Mouse (Mus musculus) megakaryocyte, adult 5-6 weeks (primary cell): ENCODE data around the gene Oosp1. TPM values are rescaled to one million over a fixed set of nuclear protein-coding genes. Genes with fewer than 3 reads are reported as not detected.

Experiments used
- ATAC-seq: 2 replicates; pipeline ENCODE4 v1.8.0; 2016; ENCODE audit warnings: mild to moderate bottlenecking, inconsistent platforms; ENCODE audit not compliant: poor library complexity, severe bottlenecking
- total RNA-seq, 2 experiments: library from RNA; stranded (forward) in 1 of 2; stranded (reverse) in 1 of 2; fragments of 153-499, 151-499 nt in 1 of 2; fragments of 221-1000, 200-1000 nt in 1 of 2; gene quantifications; 2 replicates each; pipeline versions ENCODE4 v1.2.3 to v1.2.4; 2015 to 2017

Oosp1 gene
- total RNA-seq (2015) (0.16 and 0.67 TPM in 2 replicates), total RNA-seq (2017) (1.1 TPM in 1 of 2 replicates, not detected in the other)

DNA sequence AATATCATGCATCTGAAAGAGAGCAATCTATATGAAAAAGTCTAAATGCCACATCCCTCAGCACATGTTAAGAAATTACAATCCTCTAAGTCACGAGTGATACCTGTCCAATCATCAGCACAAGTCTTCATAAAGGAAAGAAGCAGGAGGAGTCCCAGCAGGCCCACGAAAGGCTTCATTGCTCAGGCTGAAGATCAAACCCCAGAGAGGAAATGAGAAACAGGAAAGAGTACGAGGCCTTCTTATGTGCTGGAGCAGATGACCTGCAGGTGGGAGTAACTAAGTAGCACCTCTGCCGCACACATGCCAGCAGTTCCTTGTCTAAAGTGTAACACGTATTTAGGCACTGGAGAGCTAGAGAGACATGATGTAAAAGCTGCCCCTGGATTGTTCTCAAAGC is at the start of gene Oosp1:
Gene Oosp1 (minus strand): TSS at position 312 of the 400 bp plus-strand sequence.
- ATAC-seq, result no peak

DNA sequence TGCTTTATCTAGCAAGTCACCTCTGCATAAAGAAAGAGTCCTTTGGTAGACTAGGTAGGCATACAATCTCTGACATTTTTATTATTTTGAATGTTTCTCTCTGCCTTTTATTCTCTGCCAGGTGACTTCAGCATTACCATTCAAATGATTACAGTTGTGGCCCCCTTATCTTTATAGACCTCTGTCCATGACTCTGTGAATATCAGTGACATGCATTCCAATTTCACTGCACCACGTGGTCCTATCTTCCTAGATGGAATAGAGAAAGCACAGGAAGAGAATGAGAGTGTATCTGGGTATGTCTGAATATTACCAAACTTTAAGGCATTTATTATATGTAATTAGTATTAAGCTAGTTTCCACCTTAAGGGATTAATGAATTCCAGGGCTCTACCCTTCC is 45.5 kb upstream of the Oosp1 start:
- no peak for ATAC-seq

DNA sequence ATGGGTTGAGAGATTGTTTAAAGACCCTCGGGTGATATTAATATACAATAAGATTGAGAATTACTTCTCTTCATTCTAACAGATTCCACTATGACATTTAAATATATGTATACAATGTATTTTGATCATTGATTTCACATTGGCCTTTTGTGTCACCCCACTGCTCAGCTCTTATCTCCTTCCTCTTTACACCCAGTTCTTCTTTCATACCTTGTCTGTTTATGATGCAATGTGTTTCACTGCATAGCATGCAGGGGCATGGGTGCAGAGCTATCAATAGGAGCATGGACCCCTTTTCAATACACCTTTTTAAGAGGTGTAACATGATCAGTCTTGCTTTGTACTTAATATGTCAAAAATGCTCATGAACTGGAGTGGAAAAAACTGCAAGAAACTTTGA is 39.3 kb upstream of the Oosp1 start:
- 0 out of 2 replicates have a peak, but pooled peaks have one; percentile 30 for ATAC-seq

DNA sequence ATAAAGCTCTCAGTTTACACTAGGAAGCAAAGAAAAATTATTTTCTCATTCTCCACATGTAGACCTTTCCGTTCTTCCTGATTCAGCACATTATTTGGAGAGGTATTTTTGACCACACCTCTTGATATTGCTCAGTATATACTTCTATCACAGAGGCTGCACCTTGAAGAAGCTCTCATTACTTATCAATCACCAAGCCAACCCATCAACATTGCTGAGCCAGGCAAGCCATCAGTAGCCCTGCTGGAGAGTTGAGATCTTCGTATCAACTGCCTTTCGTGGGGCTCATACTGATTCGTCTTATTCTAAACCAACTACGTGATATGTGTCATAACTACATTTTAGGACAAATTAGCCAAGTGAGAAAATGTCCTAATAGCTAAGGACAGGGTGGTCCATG is 36.4 kb upstream of the Oosp1 start:
- ATAC-seq, result no peak

DNA sequence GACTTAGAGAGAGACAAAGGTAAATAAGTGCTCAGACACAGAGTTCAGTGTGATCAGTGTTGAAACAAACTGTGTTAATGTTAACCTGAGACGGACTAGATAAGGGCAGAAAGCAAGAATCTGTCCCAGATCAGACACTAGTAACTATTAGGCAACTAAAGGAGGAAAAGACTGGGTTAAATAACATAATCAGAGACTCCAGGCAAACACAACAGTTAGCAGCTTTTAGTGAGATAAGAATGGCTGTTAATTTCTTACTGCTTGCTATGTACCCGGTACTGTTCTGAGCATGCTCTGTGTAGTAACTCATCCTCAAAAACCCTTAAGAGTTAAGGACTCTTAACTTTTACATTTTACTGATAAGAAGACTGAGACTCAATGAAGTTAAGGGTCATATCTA is 35.0 kb upstream of the Oosp1 start:
- ATAC-seq, result no peak

DNA sequence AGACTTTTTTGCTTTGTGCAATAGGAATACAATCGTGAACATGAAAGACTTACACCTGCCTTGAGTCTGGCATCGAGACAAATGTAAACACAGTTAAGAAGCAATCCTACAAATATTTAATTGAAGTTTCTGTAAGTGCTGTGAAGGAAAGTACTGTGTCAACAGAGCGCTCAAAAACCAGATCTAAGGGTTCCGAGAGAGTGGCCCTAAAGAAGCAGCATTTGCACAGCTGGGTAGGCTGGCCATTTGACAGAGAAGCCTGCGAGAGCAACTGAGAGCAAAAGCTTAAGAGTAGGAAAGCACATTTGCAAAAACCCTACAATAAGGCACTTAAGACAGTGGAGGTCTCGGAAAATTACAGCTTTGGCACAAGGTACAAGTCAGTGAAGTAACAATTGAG is 33.3 kb upstream of the Oosp1 start:
- no peak for ATAC-seq

DNA sequence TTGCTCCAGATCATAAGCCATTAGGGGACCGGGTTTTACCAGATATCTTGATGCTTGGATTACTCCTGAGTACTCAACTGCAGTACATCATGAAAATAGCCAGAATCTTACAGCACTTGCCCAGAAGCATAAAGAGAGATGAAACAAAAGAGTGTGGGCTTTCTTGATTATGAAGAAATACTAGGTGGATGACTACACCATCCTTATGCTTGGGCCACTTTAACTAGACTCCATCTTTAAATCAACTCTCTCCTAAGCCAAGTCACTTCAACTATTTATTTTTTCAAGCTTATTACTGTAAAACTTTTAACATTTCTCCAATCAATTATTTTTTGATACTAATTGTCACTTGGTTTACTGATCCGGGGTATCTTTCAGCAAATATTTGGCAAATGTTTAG is 32.9 kb upstream of the Oosp1 start:
- no peak for ATAC-seq

DNA sequence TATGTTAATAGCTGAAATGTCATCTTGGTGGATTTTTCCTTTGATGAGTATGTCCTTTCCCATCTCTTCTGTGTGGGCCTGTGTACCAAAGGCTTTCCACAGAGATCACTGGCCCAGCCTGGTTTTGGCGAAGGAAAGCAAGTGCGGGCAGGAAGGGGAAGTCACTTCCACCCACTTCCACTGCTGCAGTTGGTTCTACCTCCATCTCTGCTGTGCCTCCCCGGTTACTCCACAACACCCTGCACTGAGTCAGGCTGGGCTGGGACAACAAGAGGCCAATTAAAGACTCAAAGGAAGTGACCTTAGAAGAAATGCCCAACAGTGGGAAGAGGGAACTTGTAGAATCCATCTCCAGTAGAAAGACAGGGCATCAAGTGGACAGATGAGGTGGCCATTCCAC is 29.1 kb upstream of the Oosp1 start:
- no peak for ATAC-seq

DNA sequence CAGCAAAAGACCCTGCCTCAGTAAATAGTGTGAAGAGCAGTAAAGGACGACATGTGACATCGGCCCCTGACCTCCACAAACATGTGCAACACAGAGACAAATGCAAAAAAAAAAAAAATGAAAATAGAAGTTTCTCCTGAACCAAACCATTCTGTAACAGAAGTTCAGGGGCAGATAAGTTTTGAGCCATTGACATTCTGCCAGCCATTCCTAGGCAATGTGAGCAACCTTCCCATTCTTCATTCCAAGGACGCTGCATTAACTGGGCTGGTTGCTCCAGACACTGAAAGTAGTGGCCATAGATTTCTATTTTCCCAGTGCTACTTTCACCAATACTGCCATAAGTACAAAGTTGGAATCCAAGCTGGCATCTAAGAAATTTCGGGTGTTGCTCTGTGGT is 21.5 kb upstream of the Oosp1 start:
- no peak for ATAC-seq

DNA sequence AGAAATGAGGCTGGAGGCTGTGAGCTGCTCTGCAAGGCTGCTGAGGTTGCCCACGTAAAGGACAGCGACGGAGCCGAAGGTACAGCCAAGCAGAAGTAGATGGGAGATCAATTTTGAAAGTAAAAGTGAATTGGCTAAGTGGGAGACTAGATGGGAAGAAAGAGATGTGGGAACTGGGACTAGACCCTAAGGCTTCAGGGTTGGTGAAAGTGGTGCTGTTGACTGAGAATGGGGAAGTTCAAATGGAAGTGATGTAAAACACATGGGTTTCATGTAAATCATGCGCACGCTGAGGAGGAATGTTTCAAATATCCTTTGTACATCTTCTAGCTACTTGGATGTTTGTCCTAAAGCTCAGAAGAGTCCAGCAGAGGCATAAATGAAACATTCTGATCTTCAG is 7.4 kb upstream of the Oosp1 start:
- ATAC-seq, result peak; percentile 84

DNA sequence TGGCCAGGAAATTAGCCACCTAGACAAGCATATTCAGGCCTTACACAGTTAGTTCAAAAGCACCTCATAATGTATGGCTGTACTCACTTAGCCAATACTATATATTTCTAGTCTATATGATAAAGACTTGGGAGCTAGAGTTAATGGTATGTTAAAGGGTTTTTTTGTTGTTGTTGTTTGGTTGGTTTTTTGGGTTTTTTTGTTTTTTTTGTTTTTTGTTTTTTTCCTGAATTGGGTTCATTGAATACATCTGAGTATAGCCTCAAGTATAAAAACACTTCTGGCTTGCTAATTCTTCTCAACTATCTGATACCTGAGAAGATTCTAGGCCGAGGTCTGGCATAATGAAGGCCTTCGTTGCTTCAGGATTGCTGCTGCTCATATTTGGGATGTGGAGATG is 5.8 kb upstream of the Oosp1 start, which contains the start of gene Oosp3:
Gene Oosp3 (plus strand): TSS at position 301 of the 400 bp plus-strand sequence.
- no peak for ATAC-seq

DNA sequence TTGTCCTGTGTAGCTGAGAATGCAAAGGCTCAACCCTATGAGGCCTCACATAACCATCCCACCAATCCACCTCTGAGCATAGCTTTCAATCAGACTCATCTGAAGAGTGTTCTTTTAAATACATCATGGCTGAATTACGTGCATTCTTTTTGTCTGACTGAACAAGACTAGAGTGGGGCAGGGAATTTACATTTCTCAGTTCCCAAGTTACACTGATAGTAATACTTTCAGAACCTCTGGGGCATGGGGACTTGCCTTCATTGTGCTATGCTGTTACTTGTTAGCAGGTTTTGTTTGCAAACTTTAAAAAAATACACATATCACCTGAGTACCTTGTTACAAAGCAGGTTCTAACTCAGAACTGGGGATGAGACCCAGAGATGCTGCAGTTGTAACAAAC is 504 bp upstream of the Oosp1 start:
- no peak for ATAC-seq

DNA sequence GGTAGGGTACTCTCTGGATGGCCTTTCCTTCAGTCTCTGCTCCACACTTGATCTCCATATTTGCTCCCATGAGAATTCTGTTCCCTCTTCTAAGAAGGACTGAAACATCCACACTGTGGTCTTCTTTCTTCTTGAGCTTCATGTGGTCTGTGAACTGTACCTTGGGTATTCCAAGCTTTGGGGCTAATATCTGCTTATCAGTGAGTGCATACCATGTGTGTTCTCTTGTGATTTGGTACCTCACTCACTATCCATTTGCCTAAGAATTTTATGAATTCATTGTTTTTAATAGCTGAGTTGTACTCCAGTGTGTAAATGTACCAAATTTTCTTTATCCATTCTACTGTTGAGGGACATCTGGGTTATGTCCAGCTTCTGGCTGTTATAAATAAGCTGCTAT is 29.4 kb downstream of the Oosp1 start:
- no peak for ATAC-seq

DNA sequence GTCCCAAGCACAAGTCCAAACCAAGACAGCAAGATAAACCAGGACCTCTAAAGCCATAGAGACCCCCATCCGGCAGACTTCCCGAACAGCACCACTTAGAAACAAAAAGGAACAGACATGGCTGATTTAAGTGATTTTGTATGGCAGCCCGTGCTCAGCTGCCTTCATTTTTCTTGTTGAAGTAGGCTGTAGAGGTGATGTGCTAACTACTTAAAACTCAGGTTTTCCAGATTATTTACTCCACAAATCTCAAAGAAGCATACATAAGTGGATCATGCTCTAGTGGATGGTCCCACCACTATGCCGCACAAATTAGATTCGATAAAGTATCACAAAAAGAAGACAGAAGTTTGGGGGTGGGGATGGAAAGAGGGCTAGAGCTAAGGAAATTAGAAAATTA is 30.5 kb downstream of the Oosp1 start, which contains the start of gene Oosp2:
Gene Oosp2 (minus strand): TSS at position 101 of the 400 bp plus-strand sequence.
- no peak for ATAC-seq

DNA sequence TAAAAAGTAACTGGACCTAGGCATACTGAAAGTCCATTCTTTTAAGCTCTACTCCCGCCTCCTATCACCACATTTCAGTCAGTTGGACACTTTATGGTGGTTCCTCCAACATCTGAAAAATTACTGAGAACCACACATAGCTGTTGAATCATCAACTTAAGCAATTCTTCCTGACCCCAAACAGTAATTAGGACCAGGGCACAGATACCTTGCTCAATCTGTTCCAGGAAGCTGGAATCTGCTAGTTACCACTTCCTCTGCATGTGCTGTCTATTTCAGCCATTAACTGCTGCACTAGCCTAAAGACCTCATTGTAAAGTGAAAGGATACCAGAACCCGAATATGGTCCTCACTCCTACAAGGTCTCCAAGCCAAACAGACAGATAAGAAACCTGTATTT is 31.8 kb downstream of the Oosp1 start:
- ATAC-seq, result peak; percentile 69

DNA sequence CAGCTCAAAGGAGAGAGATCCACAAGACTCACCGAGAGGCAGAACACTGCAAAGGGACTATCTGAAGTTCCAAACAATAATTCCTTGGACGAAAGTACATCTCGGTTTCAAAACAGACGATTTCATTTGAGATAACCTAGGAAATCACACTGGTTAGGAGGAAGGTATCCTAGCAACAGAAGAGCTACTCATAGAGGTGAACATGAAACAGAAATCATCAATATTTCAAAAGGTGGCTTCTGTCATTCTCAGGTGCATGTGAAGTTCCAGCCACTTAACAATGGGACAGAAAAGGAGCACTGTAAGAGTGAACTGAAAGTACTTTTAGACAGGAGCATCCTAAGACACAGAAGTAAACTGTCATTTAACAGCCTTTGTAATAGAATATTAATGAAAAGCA is 41.4 kb downstream of the Oosp1 start:
- no peak for ATAC-seq

DNA sequence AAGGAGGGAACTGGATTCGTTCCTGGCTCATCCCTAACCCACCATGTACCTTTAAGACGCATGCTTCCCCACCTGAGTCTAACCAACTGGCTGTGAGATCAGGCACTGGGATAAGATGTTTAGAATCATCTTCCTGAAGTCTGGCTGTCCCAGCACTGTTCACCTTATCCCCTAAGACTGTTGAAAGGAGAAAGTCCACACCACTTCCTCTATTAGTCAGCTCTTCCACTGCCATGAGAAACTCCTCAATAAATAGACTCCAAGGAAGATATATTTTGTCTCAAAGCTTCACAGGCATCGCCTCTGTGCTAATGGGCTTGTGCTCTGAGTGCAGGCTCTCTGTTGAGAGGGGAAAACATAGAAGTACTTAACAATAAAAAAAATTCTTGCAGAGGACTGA is 44.8 kb downstream of the Oosp1 start:
- no peak for ATAC-seq

DNA sequence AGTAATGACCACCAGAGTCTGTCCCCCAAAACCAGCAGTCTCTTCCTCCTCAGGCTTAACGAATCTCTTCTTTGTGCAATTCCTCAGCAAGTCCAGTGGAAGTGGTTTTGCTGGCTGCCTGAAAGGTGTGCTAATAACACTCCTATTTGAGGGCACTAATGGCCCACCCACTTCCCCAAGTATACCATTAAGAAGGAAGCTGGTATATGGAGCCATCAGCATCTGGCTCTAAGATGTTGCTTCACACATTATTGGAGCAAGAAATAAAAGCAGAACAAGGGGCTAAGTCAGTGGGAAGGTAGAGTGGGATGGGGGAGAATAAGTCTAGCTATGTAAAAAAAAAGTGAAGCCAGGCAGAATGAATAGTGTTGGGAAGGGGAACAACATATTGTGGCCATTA is 50.2 kb downstream of the Oosp1 start, which contains the start of gene Ms4a3:
Gene Ms4a3 (minus strand): TSS at position 120 of the 400 bp plus-strand sequence.
- ATAC-seq, result peak; percentile 85

DNA sequence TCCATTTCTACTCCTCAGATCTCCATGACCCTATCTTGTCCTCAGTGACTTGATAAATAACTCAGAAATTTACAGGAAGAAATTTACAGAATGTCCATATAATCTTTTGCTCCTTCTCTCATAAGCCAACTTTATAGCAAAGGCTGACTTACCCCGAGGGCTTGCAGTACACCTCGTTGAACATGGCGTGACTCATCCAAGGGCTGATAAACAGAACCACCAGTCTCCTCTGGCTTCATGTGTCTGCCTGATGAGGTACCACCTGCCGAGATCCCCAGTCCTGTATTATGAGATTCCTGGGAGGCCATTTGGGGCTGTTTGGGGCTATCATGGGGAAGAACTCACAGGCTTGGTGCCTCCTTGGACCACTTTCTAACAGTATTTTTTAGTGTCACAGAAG is 51.9 kb downstream of the Oosp1 start:
- ATAC-seq, result no peak

DNA sequence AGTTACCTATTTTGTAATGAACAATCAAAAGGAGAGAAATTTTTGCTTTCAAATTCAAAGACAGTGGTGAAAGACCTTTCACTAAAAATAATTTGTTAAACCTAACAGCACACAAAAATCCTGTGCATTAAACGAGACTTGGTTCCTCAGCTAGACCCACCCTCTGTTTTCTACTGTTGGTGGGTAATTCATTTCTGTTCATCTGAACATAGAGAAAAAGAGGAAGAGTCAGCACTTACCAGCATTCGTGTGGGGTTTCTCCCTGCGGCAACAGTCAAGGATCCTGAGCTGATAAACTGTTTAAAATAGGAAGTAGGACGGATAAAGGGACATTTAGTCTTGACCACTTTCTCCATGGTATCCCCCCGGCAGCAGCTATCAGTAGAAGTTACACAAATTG is 55.4 kb downstream of the Oosp1 start:
- peak; percentile 67 for ATAC-seq

DNA sequence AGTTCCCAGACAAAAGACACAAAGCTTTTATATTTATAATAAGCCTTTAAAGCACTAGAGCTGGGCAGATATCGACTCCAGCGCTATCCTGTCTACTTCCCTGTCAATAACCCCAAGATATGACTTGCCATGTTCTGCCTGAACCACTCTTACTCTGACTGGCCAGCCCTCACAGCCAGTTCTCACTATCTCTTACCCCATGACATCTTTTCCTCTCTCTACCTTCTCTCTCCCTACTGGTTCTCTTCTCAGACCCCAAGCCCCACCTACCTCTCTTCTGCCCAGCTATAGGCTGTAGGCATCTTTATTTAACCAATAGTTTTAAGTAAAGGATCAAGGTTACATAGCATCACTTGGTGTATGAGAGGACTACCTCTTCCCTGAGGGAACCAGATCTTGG is 56.6 kb downstream of the Oosp1 start:
- ATAC-seq, result no peak

DNA sequence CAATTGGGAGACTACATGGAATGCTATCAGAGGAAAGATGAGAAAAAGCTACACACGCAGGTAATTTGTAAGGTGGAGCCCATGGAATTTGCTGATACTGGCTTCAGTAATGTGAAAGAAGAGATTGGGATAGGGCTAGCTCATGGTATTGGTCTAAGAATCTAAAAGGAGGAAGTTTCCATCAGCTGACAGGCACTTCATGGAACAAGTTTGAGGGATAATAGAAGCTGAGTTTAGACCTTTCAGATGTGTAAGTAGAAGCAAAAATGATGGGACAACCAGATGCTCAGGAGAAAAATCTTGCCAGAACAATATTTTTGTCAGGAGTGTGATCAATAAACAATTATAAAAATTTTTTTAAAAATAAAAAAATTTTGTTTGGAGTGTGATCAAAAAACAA is 57.2 kb downstream of the Oosp1 start:
- no peak for ATAC-seq

DNA sequence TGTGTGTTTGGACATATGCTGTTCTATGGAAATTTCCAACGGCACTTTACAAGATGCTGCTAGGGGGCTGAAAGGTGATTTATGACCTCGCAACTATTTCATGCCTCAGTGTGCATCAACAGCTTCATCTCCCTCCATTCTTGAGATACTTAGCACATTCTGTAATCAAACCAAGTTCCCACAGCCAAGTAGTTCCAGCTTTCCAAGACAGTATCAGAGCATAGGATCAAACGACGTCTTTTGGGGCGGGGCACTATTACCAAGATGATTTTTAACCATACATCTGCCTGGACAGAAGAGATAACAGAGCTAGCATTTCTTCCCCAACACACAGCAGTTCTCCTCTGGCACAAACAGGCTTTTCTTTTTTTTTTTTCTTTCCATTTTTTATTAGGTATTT is 65.7 kb downstream of the Oosp1 start:
- no peak for ATAC-seq

DNA sequence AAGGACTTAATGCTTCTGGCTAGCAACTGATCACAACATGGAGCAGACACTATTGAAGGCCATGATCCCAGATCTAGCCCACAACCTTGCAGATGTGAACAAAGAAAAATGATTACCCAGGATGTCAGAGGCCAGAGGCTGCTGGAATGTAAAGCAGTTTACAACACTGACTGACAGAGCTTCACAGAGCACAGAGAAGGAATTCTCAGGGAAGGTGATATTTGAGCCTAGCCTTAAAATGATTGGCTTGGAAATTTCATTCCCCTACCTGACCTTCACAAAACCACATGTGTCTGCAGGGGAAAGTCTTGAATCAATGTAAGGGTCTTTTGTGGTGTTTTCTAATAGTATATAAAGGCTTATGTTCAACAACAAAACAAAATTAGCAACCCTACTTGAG is 66.2 kb downstream of the Oosp1 start:
- no peak for ATAC-seq
